Mouse (Mus musculus) heart, adult 2 months (tissue): ENCODE results near the gene Helz.

Source experiments
- CTCF ChIP-seq: fragments of 200-600 bp; IDR thresholded peaks from 2 replicates; pipeline ENCODE4 v1.8.1; 2022; ENCODE audit warnings: antibody characterized with exemption, mild to moderate bottlenecking, moderate library complexity
- EP300 ChIP-seq: fragments of 200-500 bp; IDR thresholded peaks from 2 replicates; pipeline ENCODE4 v1.6.1; 2011; ENCODE audit warnings: low read depth, low read length, control low read depth; ENCODE audit not compliant: insufficient read depth
- POLR2A ChIP-seq: fragments of 200-500 bp; IDR thresholded peaks from 2 replicates; pipeline ENCODE4 v1.6.1; 2011; ENCODE audit warnings: mild to moderate bottlenecking, low read depth, low read length, control low read depth; ENCODE audit not compliant: insufficient read depth

DNA sequence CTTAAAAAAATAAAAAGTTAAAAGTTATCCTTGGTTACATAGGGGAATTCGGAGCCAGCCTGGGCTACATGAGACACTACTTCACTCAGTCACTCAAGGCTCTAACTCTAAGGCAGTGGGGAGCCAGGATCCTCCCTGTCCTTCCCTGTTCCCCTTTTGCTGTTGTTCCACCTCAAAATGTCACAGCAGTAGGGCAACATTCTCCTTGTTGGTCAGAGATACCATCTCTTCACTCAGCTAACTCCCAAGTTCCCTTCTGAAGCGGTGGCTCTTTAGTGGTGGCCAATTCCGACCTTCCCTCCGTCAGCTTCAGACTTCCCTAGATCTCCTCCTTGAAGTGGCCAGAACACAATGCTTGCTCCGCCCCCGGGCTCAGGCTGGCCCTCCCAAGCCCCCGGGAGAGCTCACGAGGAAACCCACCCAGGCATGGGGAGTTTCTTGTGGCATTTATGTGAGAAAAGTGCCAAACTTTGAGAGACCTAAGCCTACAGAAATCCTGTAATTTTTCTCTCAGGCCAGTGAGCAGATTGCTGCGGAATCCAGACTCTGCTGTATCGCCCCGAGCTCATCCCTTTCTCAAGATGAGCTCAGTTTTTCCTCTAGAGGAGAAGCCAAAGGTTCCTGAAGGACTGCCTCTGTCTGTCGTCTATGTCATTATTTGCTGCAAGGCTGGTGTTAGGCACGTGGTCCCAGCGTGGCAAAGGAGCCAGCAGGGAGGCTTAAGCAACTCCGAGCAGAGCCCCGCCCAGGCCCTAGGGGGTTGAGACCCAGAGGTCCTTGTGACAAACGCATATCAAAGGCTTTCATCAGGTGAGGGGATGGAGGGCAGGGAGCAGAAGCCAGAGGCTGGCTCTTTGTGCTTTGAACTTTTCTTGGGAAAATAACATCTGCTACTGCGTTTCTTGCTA lies 37.1 kb upstream of the Helz start:
- no peak for TF ChIP-seq CTCF
- no peak for TF ChIP-seq POLR2A
- TF ChIP-seq EP300 = no peak
